Mouse (Mus musculus) hindbrain, embryonic 11.5 days (tissue): ENCODE measurements around the gene Ecm2. TPM values are rescaled to one million over a fixed set of nuclear protein-coding genes. Genes with fewer than 3 reads are reported as not detected.

Experiments used
- ATAC-seq: fragments of 200-750 bp; cut with Nextera tagmentation; 2 replicates; pipeline ENCODE4 v1.8.0; 2017; ENCODE audit warnings: mild to moderate bottlenecking, moderate TSS enrichment, moderate library complexity; ENCODE audit not compliant: low FRiP score
- DNase-seq: peaks from one replicate; pipeline ENCODE4 v3.0.0-alpha.2; 2015; ENCODE audit warnings: low spot score
- H3K27ac ChIP-seq: fragments of 300-500 bp; sonication (generic); 2 replicates; pipeline ENCODE4 v1.5.1; 2014; ENCODE audit warnings: mild to moderate bottlenecking, low read depth, low read length
- H3K27me3 ChIP-seq: fragments of 300-500 bp; sonication (generic); 2 replicates; pipeline ENCODE4 v1.6.1; 2014; ENCODE audit warnings: mild to moderate bottlenecking, low read length, moderate library complexity, mixed read lengths; ENCODE audit not compliant: control insufficient read depth, insufficient read depth
- H3K36me3 ChIP-seq: fragments of 300-500 bp; sonication (generic); 2 replicates; pipeline ENCODE4 v1.6.1; 2014; ENCODE audit warnings: mild to moderate bottlenecking, low read length, moderate library complexity, mixed read lengths; ENCODE audit not compliant: control insufficient read depth, insufficient read depth
- H3K4me1 ChIP-seq: fragments of 300-500 bp; sonication (generic); replicated peaks from 2 replicates; pipeline ENCODE4 v1.6.1; 2014; ENCODE audit warnings: low read length, mixed read lengths; ENCODE audit not compliant: control insufficient read depth, insufficient read depth
- H3K4me2 ChIP-seq: fragments of 300-500 bp; sonication (generic); replicated peaks from 2 replicates; pipeline ENCODE4 v1.6.1; 2014; ENCODE audit warnings: mild to moderate bottlenecking, low read depth, low read length
- H3K4me3 ChIP-seq: fragments of 300-500 bp; sonication (generic); 2 replicates; pipeline ENCODE4 v1.5.1; 2014; ENCODE audit warnings: low read depth, low read length
- H3K9ac ChIP-seq: fragments of 300-500 bp; sonication (generic); 2 replicates; pipeline ENCODE4 v1.6.1; 2014; ENCODE audit warnings: low read depth, low read length
- H3K9me3 ChIP-seq: fragments of 300-500 bp; sonication (generic); 2 replicates; pipeline ENCODE4 v1.6.1; 2016; ENCODE audit warnings: low read length; ENCODE audit not compliant: control insufficient read depth
- WGBS: fragments of 180-500 bp; shearing (Covaris S2); extraction: QIAGEN DNeasy Blood & Tissue Kit; methylation state at CpG from one replicate; pipeline ENCODE4 v1.1.7; 2014; 5-methylcytosine and 5-hydroxymethylcytosine counted together
- polyA plus RNA-seq: library from polyadenylated mRNA; unstranded; fragments of >200 nt; fragmentation: Nextera tagmentation; extraction: Ambion mirVana; gene quantifications from 2 replicates; pipeline ENCODE4 v1.2.1, GENCODE M21; 2014

Ecm2 gene
- polyA plus RNA-seq, 1 experiment from 2014 or later = 1.2 TPM

- ATAC-seq (no peak), DNase-seq (no peak)
- H3K36me3 ChIP-seq = no peaks in the 10 kb centered on the region
- H3K4me1 ChIP-seq = no peaks in the 10 kb centered on the region
- H3K4me3 ChIP-seq = no peak overlapping the region
- no peak overlapping the region for H3K27ac ChIP-seq
- no peaks in the 10 kb centered on the region for H3K27me3 ChIP-seq
- no peak overlapping the region for H3K4me2 ChIP-seq
- H3K9ac ChIP-seq = no peak overlapping the region
- H3K9me3 ChIP-seq = no peaks in the 10 kb centered on the region
- 91% methylated on average over 5 of the region's 5 CpGs for WGBS
Observed at GRCm38 (mm10) chr13:49469002-49469401, 35.6 kb upstream of the Ecm2 start.

GRCm38 (mm10) chr13:49470319-49470718, 34.3 kb upstream of the Ecm2 start:
- 89% methylated on average over 4 of the region's 4 CpGs for WGBS
- ATAC-seq = no peak

GRCm38 (mm10) chr13:49470806-49471205, 33.8 kb upstream of the Ecm2 start:
- no peak for ATAC-seq
- H3K27me3 ChIP-seq = no peaks in the 10 kb centered on the region
- H3K9ac ChIP-seq = no peak overlapping the region
- H3K27ac ChIP-seq = no peak overlapping the region
- no peak overlapping the region for H3K4me3 ChIP-seq
- H3K4me1 ChIP-seq = no peaks in the 10 kb centered on the region
- DNase-seq = no peak
- H3K4me2 ChIP-seq = no peak overlapping the region
- H3K9me3 ChIP-seq = no peaks in the 10 kb centered on the region
- WGBS = 86% methylated on average over 4 of the region's 4 CpGs
- H3K36me3 ChIP-seq = no peaks in the 10 kb centered on the region

More at GRCm38 (mm10) chr13:49470319-49470718, 34.3 kb upstream of the Ecm2 start:
- no peak overlapping the region for H3K9ac ChIP-seq
- H3K36me3 ChIP-seq = no peaks in the 10 kb centered on the region
- no peaks in the 10 kb centered on the region for H3K27me3 ChIP-seq
- no peaks in the 10 kb centered on the region for H3K4me1 ChIP-seq
- H3K4me3 ChIP-seq = no peak overlapping the region
- DNase-seq = no peak
- no peak overlapping the region for H3K4me2 ChIP-seq
- no peak overlapping the region for H3K27ac ChIP-seq
- H3K9me3 ChIP-seq = no peaks in the 10 kb centered on the region

GRCm38 (mm10) chr13:49471981-49472675, 32.5 kb upstream of the Ecm2 start:
- no peaks in the 10 kb centered on the region for H3K9me3 ChIP-seq
- ATAC-seq (no peak), DNase-seq (no peak)
- no peaks in the 10 kb centered on the region for H3K4me1 ChIP-seq
- no peak overlapping the region for H3K9ac ChIP-seq
- no peak overlapping the region for H3K4me3 ChIP-seq
- H3K27me3 ChIP-seq = no peaks in the 10 kb centered on the region
- no peaks in the 10 kb centered on the region for H3K36me3 ChIP-seq
- no peak overlapping the region for H3K4me2 ChIP-seq
- WGBS = 57% methylated on average over 4 of the region's 4 CpGs
- no peak overlapping the region for H3K27ac ChIP-seq

GRCm38 (mm10) chr13:49472676-49473005, 32.0 kb upstream of the Ecm2 start:
- Histone ChIP-seq H3K4me3 (no peak overlapping the region), H3K9me3 (no peaks in the 10 kb centered on the region), H3K27me3 (no peaks in the 10 kb centered on the region), H3K36me3 (no peaks in the 10 kb centered on the region), H3K27ac (no peak overlapping the region), H3K4me2 (no peak overlapping the region), H3K4me1 (no peaks in the 10 kb centered on the region), H3K9ac (no peak overlapping the region)
- DNase-seq = no peak
- ATAC-seq = no peak
- WGBS = 93% methylated on average over 6 of the region's 6 CpGs

- Histone ChIP-seq H3K9ac (no peak overlapping the region), H3K27ac (no peak overlapping the region), H3K4me2 (no peak overlapping the region), H3K36me3 (no peaks in the 10 kb centered on the region), H3K27me3 (no peaks in the 10 kb centered on the region), H3K9me3 (no peaks in the 10 kb centered on the region), H3K4me3 (no peak overlapping the region), H3K4me1 (no peaks in the 10 kb centered on the region)
- WGBS = 86% methylated on average over 3 of the region's 3 CpGs
- no peak for ATAC-seq
- DNase-seq = no peak
Observed at GRCm38 (mm10) chr13:49477887-49478286, 26.7 kb upstream of the Ecm2 start.

GRCm38 (mm10) chr13:49478851-49479374, 25.7 kb upstream of the Ecm2 start:
- Histone ChIP-seq H3K9ac (no peak overlapping the region), H3K27me3 (no peaks in the 10 kb centered on the region), H3K4me1 (no peaks in the 10 kb centered on the region), H3K27ac (no peak overlapping the region), H3K9me3 (no peaks in the 10 kb centered on the region), H3K4me3 (no peak overlapping the region), H3K36me3 (no peaks in the 10 kb centered on the region), H3K4me2 (no peak overlapping the region)
- ATAC-seq (no peak), DNase-seq (no peak)
- WGBS = 94% methylated on average over 6 of the region's 6 CpGs

- Histone ChIP-seq H3K4me3 (no peak overlapping the region), H3K9ac (no peak overlapping the region), H3K4me1 (no peaks in the 10 kb centered on the region), H3K27me3 (no peaks in the 10 kb centered on the region), H3K9me3 (no peaks in the 10 kb centered on the region), H3K36me3 (no peaks in the 10 kb centered on the region), H3K27ac (no peak overlapping the region), H3K4me2 (no peak overlapping the region)
- 86% methylated on average over 4 of the region's 4 CpGs for WGBS
- DNase-seq (no peak), ATAC-seq (no peak)
Observed at GRCm38 (mm10) chr13:49479399-49479798, 25.2 kb upstream of the Ecm2 start.

GRCm38 (mm10) chr13:49480057-49480456, 24.6 kb upstream of the Ecm2 start:
- Histone ChIP-seq H3K4me1 (no peaks in the 10 kb centered on the region), H3K27ac (no peak overlapping the region), H3K4me3 (no peak overlapping the region), H3K9ac (no peak overlapping the region), H3K27me3 (no peaks in the 10 kb centered on the region), H3K4me2 (no peak overlapping the region), H3K9me3 (no peaks in the 10 kb centered on the region), H3K36me3 (no peaks in the 10 kb centered on the region)
- ATAC-seq (no peak), DNase-seq (no peak)
- 85% methylated on average over 2 of the region's 2 CpGs for WGBS
